Mouse (Mus musculus): Measurements from ENCODE around the gene H2-Q4.
"Not testable (repeated sequence)": the region's sequence is repeated elsewhere in the genome, so short reads cannot be mapped to it uniquely, and the experiment has no call there.

DNA sequence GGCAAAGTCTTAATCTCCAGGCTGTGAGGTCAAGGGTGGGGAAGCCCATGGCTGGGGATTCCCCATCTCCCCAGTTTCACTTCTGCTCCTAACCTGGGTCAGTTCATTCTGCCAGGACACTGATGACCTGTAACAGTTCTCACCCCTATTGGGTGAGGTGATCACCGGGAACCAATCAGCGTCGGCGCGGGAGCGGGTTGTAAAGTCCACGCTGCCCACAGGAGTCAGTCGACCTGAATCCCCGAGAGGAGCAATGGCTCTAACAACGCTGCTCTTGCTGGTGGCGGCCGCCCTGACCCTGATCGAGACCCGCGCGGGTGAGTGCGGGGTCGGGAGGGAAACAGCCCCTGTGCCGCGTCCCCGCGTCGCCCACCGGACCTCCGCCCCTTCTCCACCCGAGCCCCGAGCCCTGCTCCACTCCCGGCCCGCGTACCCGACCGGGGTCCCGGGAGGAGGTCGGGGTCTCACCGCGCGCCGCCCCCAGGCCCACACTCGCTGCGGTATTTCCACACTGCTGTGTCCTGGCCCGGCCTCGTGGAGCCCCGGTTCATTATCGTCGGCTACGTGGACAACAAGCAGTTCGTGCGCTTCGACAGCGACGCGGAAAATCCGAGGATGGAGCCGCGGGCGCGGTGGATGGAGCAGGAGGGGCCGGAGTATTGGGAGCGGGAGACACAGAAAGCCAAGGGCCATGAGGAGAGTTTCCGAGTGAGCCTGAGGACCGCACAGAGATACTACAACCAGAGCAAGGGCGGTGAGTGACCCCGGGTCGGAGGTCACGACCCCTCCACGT is 45.4 kb downstream of the H2-Q4 start, which contains the start of gene H2-Q6:
- not testable (repeated sequence) for TF ChIP-seq CTCF, EP300 (IDR thresholded peaks at IDR 0.05; ENCODE audit: low read depth)

Data from liver, postnatal 0 days (tissue).